9 mouse cellular contexts compared by ENCODE assay signal in the genomic region with DNA sequence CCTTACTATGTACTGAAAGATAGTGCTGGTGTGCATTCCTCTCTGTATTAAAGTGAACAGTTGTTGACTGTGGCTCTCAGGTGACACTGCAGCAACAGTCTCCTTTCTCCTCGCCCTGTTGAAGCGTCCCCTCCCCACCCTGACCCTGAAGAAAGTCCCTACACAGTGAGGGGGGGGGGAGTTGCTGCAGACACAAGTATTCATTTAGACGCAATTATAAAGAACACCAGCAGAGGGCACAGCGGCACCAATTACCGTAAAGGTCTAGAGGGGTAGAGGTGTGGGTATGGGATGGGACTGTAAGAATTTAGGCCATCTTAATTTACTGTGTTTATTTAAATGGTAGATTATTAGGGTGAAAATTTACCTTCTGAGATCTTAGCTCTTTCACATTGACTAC. TPM values are rescaled to one million over a fixed set of nuclear protein-coding genes. Genes with fewer than 3 reads are reported as not detected.
A peak's percentile ranks its signal among the peaks of the same experiment; 100 is the strongest.
DNase-seq lines count a peak whose midpoint lies in the region; ATAC-seq and TF ChIP-seq lines count a peak whose summit lies in the region.
"Had no signal": no experiment of that assay in that cellular context is flagged by ENCODE, and none has a peak within 500 bp of the region (broad histone marks: within the 10 kb centered on the region; RNA-seq: fewer than 3 reads in every experiment).

No protein-coding gene starts in this region.

- peak; percentile 29 to 58 (median 50) for TF ChIP-seq CTCF in MEL (IDR thresholded peaks at IDR 0.05 in 2 of 3, conservative IDR thresholded peaks at IDR 0.05 in 1 of 3; ENCODE audit: control insufficient read depth in 1 of 3, insufficient read depth in 1 of 3, low read depth in 2 of 3, low read length in 3 of 3, poor library complexity in 1 of 3, severe bottlenecking in 1 of 3)
- peak; percentile 61 for TF ChIP-seq CTCF in lung, postnatal 0 days (IDR thresholded peaks at IDR 0.05)

- no peak for ATAC-seq in hindbrain, embryonic 11.5 days (ENCODE audit: low FRiP score)
- ATAC-seq in hindbrain, embryonic 13.5 days (ENCODE audit: low FRiP score): no peak
- no peak for ATAC-seq in lung, postnatal 0 days

- no peaks in the 10 kb centered on the region for H3K4me1 ChIP-seq in hindbrain, embryonic 11.5 days (replicated peaks; ENCODE audit: control insufficient read depth, insufficient read depth, low read length)
- H3K4me1 ChIP-seq in hindbrain, embryonic 13.5 days (replicated peaks): no peaks in the 10 kb centered on the region; the same call in 1 of the 2 replicates
- H3K4me1 ChIP-seq in MEL (ENCODE audit: control insufficient read depth in 1 of 2, insufficient read depth in 2 of 2, low read length in 2 of 2): no peaks in the 10 kb centered on the region
- H3K4me1 ChIP-seq in lung, postnatal 0 days (ENCODE audit: insufficient read depth, low read depth, low read length): no peaks in the 10 kb centered on the region; the same call in 1 of the 2 replicates
- H3K4me1 ChIP-seq: stomach, embryonic 15.5 days had no signal

- TF ChIP-seq RAD21 in MEL (IDR thresholded peaks at IDR 0.05; ENCODE audit: low read depth, low read length): peak; percentile 2; the same call in 1 of the 2 replicates

- WGBS in hindbrain, embryonic 11.5 days: 64% methylated on average over 5 of the region's 5 CpGs
- 67% methylated on average over 5 of the region's 5 CpGs for WGBS in hindbrain, embryonic 13.5 days
- WGBS in lung, postnatal 0 days: 59% methylated on average over 5 of the region's 5 CpGs

- peak; percentile 46 for DNase-seq in hindbrain, embryonic 11.5 days (ENCODE audit: low spot score)
- DNase-seq in A20 (ENCODE audit: low read depth, low spot score) (peak; percentile 60), MEL (ENCODE audit: low read depth, low spot score) (peak; percentile 59)
- peak; percentile 41 for DNase-seq in lung, postnatal 0 days (ENCODE audit: low spot score)
- DNase-seq in ovary, postnatal 14 days (ENCODE audit: low spot score): no peak
- DNase-seq in adrenal gland, postnatal 25 days: no peak

- H3K36me3 ChIP-seq in hindbrain, embryonic 11.5 days (ENCODE audit: control insufficient read depth, insufficient read depth, low read length): no peaks in the 10 kb centered on the region
- peaks cover 48% of the 10 kb centered on the region for H3K36me3 ChIP-seq in hindbrain, embryonic 13.5 days
- H3K36me3 ChIP-seq in MEL (ENCODE audit: control insufficient read depth in 1 of 2, insufficient read depth in 2 of 2, low read length in 2 of 2): peaks cover 0 to 35% of the 10 kb centered on the region in 2 experiments; a peak in 2 of 4 replicates
- peaks cover 5% of the 10 kb centered on the region; the same call in 1 of the 2 replicates for H3K36me3 ChIP-seq in lung, postnatal 0 days (ENCODE audit: insufficient read depth, low read length)

- no peaks in the 10 kb centered on the region for H3K79me2 ChIP-seq in MEL (ENCODE audit: control insufficient read depth, insufficient read depth, low read length, poor library complexity)

- no peak overlapping the region for H3K4me3 ChIP-seq in hindbrain, embryonic 11.5 days (ENCODE audit: low read depth, low read length)
- H3K4me3 ChIP-seq in hindbrain, embryonic 13.5 days: no peak overlapping the region
- no peak overlapping the region for H3K4me3 ChIP-seq in MEL (ENCODE audit: control insufficient read depth in 1 of 2, insufficient read depth in 1 of 2, low read depth in 2 of 2, low read length in 2 of 2)
- H3K4me3 ChIP-seq in lung, postnatal 0 days (ENCODE audit: low read depth, low read length): no peak overlapping the region
- H3K4me3 ChIP-seq: myocyte; stomach, embryonic 15.5 days had no signal

- TF ChIP-seq POLR2A in MEL (IDR thresholded peaks at IDR 0.05; ENCODE audit: control insufficient read depth in 1 of 2, insufficient read depth in 1 of 2, low read depth in 1 of 2, low read length in 2 of 2, poor library complexity in 1 of 2): no peak

- H3K9me3 ChIP-seq in hindbrain, embryonic 11.5 days (ENCODE audit: control insufficient read depth, low read length): no peaks in the 10 kb centered on the region
- no peaks in the 10 kb centered on the region for H3K9me3 ChIP-seq in hindbrain, embryonic 13.5 days
- H3K9me3 ChIP-seq in MEL (replicated peaks; ENCODE audit: insufficient read depth, low read length): no peaks in the 10 kb centered on the region
- H3K9me3 ChIP-seq in lung, postnatal 0 days (ENCODE audit: low read length): no peaks in the 10 kb centered on the region
- H3K9me3 ChIP-seq: stomach, embryonic 15.5 days had no signal

- no peak overlapping the region for H3K9ac ChIP-seq in hindbrain, embryonic 11.5 days (ENCODE audit: low read depth, low read length)
- H3K9ac ChIP-seq in hindbrain, embryonic 13.5 days: no peak overlapping the region
- H3K9ac ChIP-seq in MEL (ENCODE audit: control insufficient read depth, low read depth, low read length, poor library complexity, severe bottlenecking): no peak overlapping the region
- no peak overlapping the region for H3K9ac ChIP-seq in lung, postnatal 0 days (replicated peaks; ENCODE audit: low read depth)
- H3K9ac ChIP-seq: stomach, embryonic 15.5 days had no signal

- H3K4me2 ChIP-seq in hindbrain, embryonic 11.5 days (replicated peaks; ENCODE audit: low read depth, low read length): no peak overlapping the region
- H3K4me2 ChIP-seq in hindbrain, embryonic 13.5 days: no peak overlapping the region
- no peak overlapping the region for H3K4me2 ChIP-seq in lung, postnatal 0 days (replicated peaks; ENCODE audit: low read depth, low read length)
- H3K4me2 ChIP-seq: stomach, embryonic 15.5 days had no signal

- TF ChIP-seq EP300 in MEL (IDR thresholded peaks at IDR 0.05; ENCODE audit: low read depth in 1 of 2, low read length in 2 of 2): no peak
- TF ChIP-seq EP300 in lung, postnatal 0 days (IDR thresholded peaks at IDR 0.05): no peak

- H3K27me3 ChIP-seq in hindbrain, embryonic 11.5 days (ENCODE audit: control insufficient read depth, insufficient read depth, low read length): no peaks in the 10 kb centered on the region
- H3K27me3 ChIP-seq in hindbrain, embryonic 13.5 days: no peaks in the 10 kb centered on the region
- no peaks in the 10 kb centered on the region for H3K27me3 ChIP-seq in MEL (ENCODE audit: control insufficient read depth in 1 of 2, insufficient read depth in 2 of 2, low read length in 2 of 2)
- H3K27me3 ChIP-seq in lung, postnatal 0 days (replicated peaks; ENCODE audit: insufficient read depth, low read length): no peaks in the 10 kb centered on the region
- H3K27me3 ChIP-seq: stomach, embryonic 15.5 days had no signal

- no peak overlapping the region for H3K27ac ChIP-seq in hindbrain, embryonic 11.5 days (ENCODE audit: low read depth, low read length)
- H3K27ac ChIP-seq in hindbrain, embryonic 13.5 days: no peak overlapping the region
- no peak overlapping the region for H3K27ac ChIP-seq in MEL (ENCODE audit: control insufficient read depth, low read depth, low read length)
- H3K27ac ChIP-seq in lung, postnatal 0 days (ENCODE audit: low read length): no peak overlapping the region
- H3K27ac ChIP-seq: stomach, embryonic 15.5 days had no signal

TF ChIP-seq in MEL, 35 proteins besides CTCF, POLR2A, EP300 and RAD21:
- TF ChIP-seq ZNF384 (IDR thresholded peaks at IDR 0.05; ENCODE audit: low read depth, low read length): no peak
- peak; percentile 25; the same call in 1 of the 2 replicates for TF ChIP-seq SMC3 (IDR thresholded peaks at IDR 0.05; ENCODE audit: low read depth, low read length)

RNA-seq across cellular contexts. Expression of a gene that starts 17.7 kb away (rescaled TPM):
- polyA plus RNA-seq in hindbrain, embryonic 11.5 days (2014; fragmentation: Nextera tagmentation; extraction: Ambion mirVana): 35.5 and 35.9 TPM in 2 replicates
- 35.2 and 36.3 TPM in 2 replicates for polyA plus RNA-seq in hindbrain, embryonic 13.5 days (2015; fragmentation: Nextera tagmentation; extraction: Ambion mirVana)
- total RNA-seq in MEL (2012; rRNA removed): 33.6 and 38.1 TPM in 2 replicates
- 10 to 100 TPM; 29.9 to 37.0 TPM for polyA plus RNA-seq in MEL (2012; ENCODE audit: insufficient read depth in 1 of 2, insufficient read length in 2 of 2, low read depth in 1 of 2, low replicate concordance in 2 of 2, missing spikeins in 1 of 2)
- 11.1 and 12.6 TPM in 2 replicates for polyA plus RNA-seq in lung, postnatal 0 days (2015; fragmentation: Nextera tagmentation; extraction: Ambion mirVana)
- 114 and 119 TPM in 2 replicates for total RNA-seq in adrenal gland, postnatal 25 days (2021)

Comparison
In these comparisons a context has a peak if more than half of its experiments do, and no peak if none do; other contexts are left out.
1. DNase-seq: peak in hindbrain, embryonic 11.5 days (single experiment), A20 (single experiment), MEL (single experiment) and lung, postnatal 0 days (single experiment); none in ovary, postnatal 14 days (single experiment) and adrenal gland, postnatal 25 days (single experiment).